Mouse (Mus musculus) ES-E14 (cell line): Measurements from ENCODE around the gene Ccdc57.

Source experiments
- CHD2 ChIP-seq: IDR thresholded peaks from 2 replicates; pipeline ENCODE4 v1.6.1; 2014; ENCODE audit warnings: mild to moderate bottlenecking, low read depth, low read length, inconsistent platforms
- MAFK ChIP-seq: IDR thresholded peaks from 2 replicates; pipeline ENCODE4 v1.6.1; 2014; ENCODE audit warnings: mild to moderate bottlenecking, low read depth, low read length, inconsistent platforms; ENCODE audit not compliant: insufficient read depth
- ZC3H11A ChIP-seq: IDR thresholded peaks from 2 replicates; pipeline ENCODE4 v1.6.1; 2012; ENCODE audit warnings: low read depth, mild to moderate bottlenecking, inconsistent platforms, low read length, borderline replicate concordance

DNA sequence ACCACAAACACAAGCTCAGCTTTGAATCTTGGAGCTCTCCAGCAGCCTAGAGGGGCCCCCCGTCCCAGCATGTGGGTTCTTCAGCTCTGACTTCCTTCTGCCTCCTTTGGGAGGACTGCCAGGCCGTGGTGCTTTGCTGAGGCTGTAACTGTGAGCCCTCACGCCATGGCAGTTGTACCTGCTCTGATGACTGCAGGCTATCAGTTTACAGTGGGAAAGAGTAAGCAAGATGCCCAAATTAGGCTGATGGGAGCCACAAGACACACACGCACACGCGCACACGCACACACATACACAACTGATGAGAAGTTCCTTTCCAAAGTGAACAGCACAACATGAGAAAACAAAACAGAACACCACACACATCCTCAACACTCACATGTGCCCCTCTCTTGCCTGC lies 30.2 kb upstream of the Ccdc57 start:
- TF ChIP-seq ZC3H11A (no peak), CHD2 (no peak), MAFK (no peak)
